Mouse (Mus musculus): Measurements from ENCODE around the gene Cldn19. TPM values are rescaled to one million over a fixed set of nuclear protein-coding genes. Genes with fewer than 3 reads are reported as not detected.
A peak's percentile ranks its signal among the peaks of the same experiment; 100 is the strongest.

Cldn19 gene
- 7.1 TPM for polyA plus RNA-seq (2021)

GRCm38 (mm10) chr4:119255351-119255750, at the start of gene Cldn19:
Gene Cldn19, plus strand, starts transcription at chr4:119255414.
- no peak for DNase-seq (ENCODE audit: low read depth, low spot score)
- ChIA-PET CTCF (interaction anchor here (1.1 to 1.8 kb wide), 2 partner anchors 26 to 28 kb away, joined by 4 to 6 read pairs; no protein-coding TSS in a partner anchor), POLR2A (no interaction called here)
- TF ChIP-seq CTCF (IDR thresholded peaks at IDR 0.05) = no peak
- H3K27me3 ChIP-seq = no peaks in the 10 kb centered on the region
- ATAC-seq = peak; percentile 23
- in situ Hi-C loops (cut with MboI; ENCODE audit: low pct_unique_long_range_greater_than_20kb) = no loop called here

- no peaks in the 10 kb centered on the region for H3K27me3 ChIP-seq
- ATAC-seq = no peak
- ChIA-PET POLR2A (no interaction called here), CTCF (no interaction called here)
- TF ChIP-seq CTCF (IDR thresholded peaks at IDR 0.05) = no peak
- in situ Hi-C loops (cut with MboI; ENCODE audit: low pct_unique_long_range_greater_than_20kb) = no loop called here
- DNase-seq (ENCODE audit: low read depth, low spot score) = no peak
Observed at GRCm38 (mm10) chr4:119216667-119217066, 38.5 kb upstream of the Cldn19 start.

- no peak for TF ChIP-seq CTCF (IDR thresholded peaks at IDR 0.05)
- in situ Hi-C loops (cut with MboI; ENCODE audit: low pct_unique_long_range_greater_than_20kb) = no loop called here
- ATAC-seq = no peak
- no peaks in the 10 kb centered on the region for H3K27me3 ChIP-seq
- no peak for DNase-seq (ENCODE audit: low read depth, low spot score)
- ChIA-PET POLR2A (no interaction called here), CTCF (no interaction called here)
Observed at GRCm38 (mm10) chr4:119218169-119218568, 37.0 kb upstream of the Cldn19 start, which contains the start of gene Tmem269. Gene Tmem269, minus strand, starts transcription at chr4:119218217.

DNA sequence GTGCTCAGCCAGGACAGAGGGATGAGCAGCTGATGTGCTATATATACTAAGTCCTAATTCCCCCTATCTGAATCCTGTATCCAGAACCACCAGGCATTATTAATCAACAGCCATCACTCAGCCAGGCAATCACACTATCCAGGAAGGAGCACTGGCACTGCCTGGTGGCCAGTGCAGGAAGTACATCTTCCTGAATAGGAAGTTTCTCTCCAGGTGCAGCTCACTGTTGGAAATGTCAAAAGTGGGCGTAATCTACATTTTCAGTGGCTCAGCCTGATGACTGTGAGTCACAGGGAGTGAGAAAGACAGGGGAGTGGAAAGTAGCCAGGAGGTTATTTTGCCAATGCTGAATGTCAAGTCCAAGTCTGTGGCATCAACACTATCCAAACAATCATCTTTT, 31.5 kb upstream of the Cldn19 start:
- in situ Hi-C loops (cut with MboI; ENCODE audit: low pct_unique_long_range_greater_than_20kb) = no loop called here
- ChIA-PET CTCF (interaction anchor here (0.7 kb wide), 1 partner anchor 51 kb away, joined by 3 read pairs; no protein-coding TSS in a partner anchor), POLR2A (no interaction called here)
- TF ChIP-seq CTCF (IDR thresholded peaks at IDR 0.05) = peak; percentile 75
- DNase-seq (ENCODE audit: low read depth, low spot score) (no peak), ATAC-seq (no peak)
- H3K27me3 ChIP-seq = no peaks in the 10 kb centered on the region

DNA sequence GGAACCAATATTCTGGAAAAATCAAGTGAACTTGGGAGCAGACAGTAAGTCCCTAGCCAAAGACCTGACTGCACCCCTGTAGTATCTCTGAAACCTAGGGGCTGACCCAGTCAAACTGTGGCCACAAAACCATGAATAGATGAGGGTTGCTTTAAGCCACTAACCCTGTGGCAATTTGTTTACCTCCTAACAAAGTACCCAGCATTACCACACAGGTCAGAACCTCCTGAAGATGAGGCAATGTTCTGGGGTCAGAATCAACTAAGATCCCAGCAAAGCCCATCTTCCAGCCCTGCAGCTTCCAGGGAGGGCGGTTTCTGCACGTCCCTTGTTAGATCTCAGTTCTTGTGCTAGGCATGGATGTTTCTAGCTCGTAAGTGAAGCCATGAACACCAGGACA, 30.7 kb upstream of the Cldn19 start:
- no peak for ATAC-seq
- DNase-seq (ENCODE audit: low read depth, low spot score) = no peak
- H3K27me3 ChIP-seq = no peaks in the 10 kb centered on the region
- no peak for TF ChIP-seq CTCF (IDR thresholded peaks at IDR 0.05)
- POLR2A ChIA-PET = no interaction called here
- in situ Hi-C loops (cut with MboI; ENCODE audit: low pct_unique_long_range_greater_than_20kb) = no loop called here
- CTCF ChIA-PET = interaction anchor here (0.7 kb wide), 1 partner anchor 52 kb away, joined by 3 read pairs; no protein-coding TSS in a partner anchor

DNA sequence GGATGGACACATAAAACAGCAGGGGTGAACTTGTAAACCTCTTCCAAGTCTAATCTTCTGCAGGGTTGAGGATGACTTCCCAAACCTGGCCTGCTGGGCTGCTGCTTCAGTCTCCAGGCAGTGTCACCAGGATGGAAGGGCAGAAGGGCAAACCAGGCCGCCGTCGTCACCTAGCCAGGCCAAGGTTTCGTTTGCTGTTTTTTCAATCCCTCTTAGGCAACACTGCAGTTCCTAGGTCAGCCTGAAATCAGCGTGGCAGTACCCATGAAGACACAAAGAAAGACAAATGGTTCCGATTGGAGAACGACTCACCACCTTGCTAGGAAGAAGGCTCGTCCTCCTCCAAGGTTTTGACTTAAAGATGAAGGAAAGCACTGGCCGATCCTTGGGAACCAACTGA, 29.5 kb upstream of the Cldn19 start:
- DNase-seq (ENCODE audit: low read depth, low spot score) (no peak), ATAC-seq (no peak)
- no peaks in the 10 kb centered on the region for H3K27me3 ChIP-seq
- TF ChIP-seq CTCF (IDR thresholded peaks at IDR 0.05) = no peak
- in situ Hi-C loops (cut with MboI; ENCODE audit: low pct_unique_long_range_greater_than_20kb) = no loop called here
- ChIA-PET CTCF (no interaction called here), POLR2A (interaction anchor here (0.6 kb wide), 1 partner anchor 24 kb away, joined by 4 read pairs; no protein-coding TSS in a partner anchor)

GRCm38 (mm10) chr4:119226751-119227150, 28.5 kb upstream of the Cldn19 start:
- DNase-seq (ENCODE audit: low read depth, low spot score) (no peak), ATAC-seq (no peak)
- no peak for TF ChIP-seq CTCF (IDR thresholded peaks at IDR 0.05)
- in situ Hi-C loops (cut with MboI; ENCODE audit: low pct_unique_long_range_greater_than_20kb) = no loop called here
- ChIA-PET POLR2A (no interaction called here), CTCF (no interaction called here)
- no peaks in the 10 kb centered on the region for H3K27me3 ChIP-seq

DNA sequence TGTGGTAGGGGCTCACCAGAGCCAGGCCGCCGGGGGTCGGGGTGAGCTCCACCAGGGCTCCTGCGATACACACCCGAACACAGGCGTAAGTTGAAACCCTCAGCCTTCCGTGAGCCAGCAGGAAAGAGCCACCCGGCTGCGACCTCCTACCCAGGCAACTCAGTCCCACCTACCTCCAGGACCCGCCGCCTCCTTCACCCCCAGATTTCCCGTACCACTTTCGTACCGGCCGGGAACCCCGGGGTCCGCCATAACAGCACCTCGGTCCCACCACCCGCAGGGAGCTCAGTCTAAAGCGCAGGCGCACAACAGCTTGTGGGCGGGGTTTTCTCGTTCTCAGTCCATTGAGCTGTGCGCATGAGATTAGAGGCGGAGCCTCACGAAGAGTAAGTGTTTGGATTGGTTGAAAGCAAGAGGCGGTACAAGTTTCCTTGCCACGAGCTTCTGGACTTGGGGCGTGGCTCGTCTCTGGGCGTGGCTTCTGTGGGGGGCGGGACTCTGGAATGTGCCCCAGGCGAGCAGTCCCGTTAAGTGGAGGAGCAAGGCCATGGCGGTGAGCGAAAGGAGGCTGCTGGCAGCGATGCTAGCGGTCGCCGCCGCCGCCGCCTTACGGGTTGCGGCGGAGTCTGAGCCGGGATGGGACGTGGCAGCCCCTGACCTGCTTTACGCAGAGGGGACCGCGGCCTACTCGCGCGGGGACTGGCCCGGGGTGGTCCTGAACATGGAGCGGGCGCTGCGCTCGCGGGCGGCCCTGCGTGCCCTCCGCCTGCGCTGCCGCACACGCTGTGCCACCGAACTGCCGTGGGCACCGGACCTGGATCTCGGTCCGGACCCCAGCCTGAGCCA, 22.6 kb upstream of the Cldn19 start, which contains the start of the genes AU022252 and P3h1:
TSS of gene AU022252 (minus strand) at position 303 of the 846 bp plus-strand sequence.
TSS of gene P3h1 (plus strand) at position 506 of the 846 bp plus-strand sequence.
- no peak for TF ChIP-seq CTCF (IDR thresholded peaks at IDR 0.05)
- DNase-seq (ENCODE audit: low read depth, low spot score) = peak; percentile 96
- no peaks in the 10 kb centered on the region for H3K27me3 ChIP-seq
- peak; percentile 82 for ATAC-seq
- in situ Hi-C loops (cut with MboI; ENCODE audit: low pct_unique_long_range_greater_than_20kb) = no loop called here
- ChIA-PET POLR2A (interaction anchor here (1.0 kb wide), 1 partner anchor 12 kb away, joined by 3 read pairs; no protein-coding TSS in a partner anchor), CTCF (interaction anchor here (0.8 to 1.4 kb wide), 3 partner anchors 13 to 76 kb away, joined by 3 to 4 read pairs (median 4); no protein-coding TSS in a partner anchor)

GRCm38 (mm10) chr4:119233256-119233901, 21.8 kb upstream of the Cldn19 start:
- ATAC-seq = peak; percentile 38
- no peaks in the 10 kb centered on the region for H3K27me3 ChIP-seq
- CTCF ChIA-PET = interaction anchor here (0.8 to 1.4 kb wide), 3 partner anchors 15 to 150 kb away, joined by 3 to 4 read pairs (median 4); no protein-coding TSS in a partner anchor
- DNase-seq (ENCODE audit: low read depth, low spot score) = no peak
- no peak for TF ChIP-seq CTCF (IDR thresholded peaks at IDR 0.05)
- POLR2A ChIA-PET = no interaction called here
- in situ Hi-C loops (cut with MboI; ENCODE audit: low pct_unique_long_range_greater_than_20kb) = no loop called here

DNA sequence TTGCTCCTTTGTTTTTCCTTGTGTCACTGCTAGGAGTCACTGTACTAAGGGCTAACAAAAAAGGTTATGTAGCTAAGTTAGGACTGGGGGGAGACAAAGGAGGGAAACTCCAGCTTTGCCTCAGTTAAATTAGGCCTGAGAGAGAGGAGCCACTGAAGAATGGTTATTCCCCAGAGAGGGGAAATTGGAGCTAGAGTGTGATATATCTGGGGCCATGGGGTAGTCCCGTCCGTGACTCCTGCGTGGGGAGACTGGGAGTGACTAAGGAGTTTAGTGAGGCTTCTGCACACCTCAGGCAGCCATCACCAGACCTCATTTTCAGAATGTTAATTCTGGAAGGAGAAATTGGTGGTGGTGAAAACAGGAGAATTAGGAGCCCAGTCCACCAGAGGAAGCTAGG, 20.9 kb upstream of the Cldn19 start:
- DNase-seq (ENCODE audit: low read depth, low spot score) (no peak), ATAC-seq (no peak)
- POLR2A ChIA-PET = no interaction called here
- H3K27me3 ChIP-seq = no peaks in the 10 kb centered on the region
- TF ChIP-seq CTCF (IDR thresholded peaks at IDR 0.05) = no peak
- in situ Hi-C loops (cut with MboI; ENCODE audit: low pct_unique_long_range_greater_than_20kb) = no loop called here
- CTCF ChIA-PET = interaction anchor here (0.7 to 1.3 kb wide), 4 partner anchors 11 to 149 kb away, joined by 3 to 4 read pairs (median 3); no protein-coding TSS in a partner anchor

Measured in Patski (cell line).